Mouse (Mus musculus) kidney, adult 9 months (tissue): ENCODE measurements around the gene Fam83c.

Experiments
- DNase-seq: peaks from one replicate; pipeline ENCODE4 v3.0.0; 2022

Fam83c gene

GRCm38 (mm10) chr2:155794674-155795445, 39.8 kb downstream of the Fam83c start:
- DNase-seq = no peak

GRCm38 (mm10) chr2:155792899-155793298, 41.8 kb downstream of the Fam83c start:
- no peak for DNase-seq

GRCm38 (mm10) chr2:155787949-155788931, 46.4 kb downstream of the Fam83c start:
- no peak for DNase-seq

- no peak for DNase-seq
Observed at GRCm38 (mm10) chr2:155786905-155787304, 47.7 kb downstream of the Fam83c start.

- no peak for DNase-seq
Observed at GRCm38 (mm10) chr2:155784534-155784933, 50.1 kb downstream of the Fam83c start.

- DNase-seq = no peak
Observed at GRCm38 (mm10) chr2:155779506-155779905, 55.1 kb downstream of the Fam83c start.

- DNase-seq = no peak
Observed at GRCm38 (mm10) chr2:155779066-155779465, 55.6 kb downstream of the Fam83c start.

GRCm38 (mm10) chr2:155778004-155778403, 56.6 kb downstream of the Fam83c start:
- DNase-seq = no peak

- DNase-seq = no peak
Observed at GRCm38 (mm10) chr2:155777688-155777985, 57.0 kb downstream of the Fam83c start.
